Mouse (Mus musculus): ENCODE data around the gene Cys1.
A peak's percentile ranks its signal among the peaks of the same experiment; 100 is the strongest.
"Not testable (repeated sequence)": the region's sequence is repeated elsewhere in the genome, so short reads cannot be mapped to it uniquely, and the experiment has no call there.

The Cys1 gene

DNA sequence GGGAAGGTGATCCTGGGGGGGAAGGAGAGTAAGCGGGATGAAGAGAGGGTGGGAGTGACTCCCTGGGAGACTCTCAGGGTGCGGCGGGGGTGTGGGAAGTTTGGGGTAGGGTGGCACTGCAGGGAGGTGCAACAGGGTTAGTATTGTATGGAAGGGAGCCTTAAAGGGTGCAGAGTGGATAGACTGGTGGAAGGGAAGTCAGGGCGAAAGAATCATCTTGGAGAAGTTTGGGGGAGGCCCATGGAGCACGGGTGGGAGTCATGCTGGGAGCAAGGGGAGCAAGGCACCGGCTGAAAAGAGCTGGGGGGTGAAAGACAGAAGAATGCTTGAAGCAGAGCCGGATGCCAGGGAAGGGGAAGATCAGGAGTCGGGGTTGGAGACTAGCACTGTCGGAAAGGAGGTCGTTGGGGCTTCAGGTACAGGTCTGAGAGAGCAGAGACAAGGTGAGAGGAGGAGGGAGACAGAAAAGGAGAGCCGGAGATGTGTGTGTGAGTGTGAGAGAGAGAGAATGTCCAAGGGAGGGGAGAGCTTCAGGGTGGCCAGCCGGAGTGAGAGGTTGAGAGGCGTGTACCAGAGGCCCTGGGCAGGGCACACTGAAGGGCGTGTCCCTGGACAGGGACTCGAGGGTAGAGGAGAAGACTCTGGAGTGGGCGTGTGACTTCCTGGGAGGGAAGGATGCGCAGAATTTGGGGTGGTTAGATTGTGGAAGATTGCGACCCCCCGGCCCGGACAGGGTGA is at the start of gene Cys1:
Cys1 (minus strand) TSS at position 528 of the 738 bp plus-strand sequence.
- no peak for DNase-seq (ENCODE audit: low spot score)

- no peak for DNase-seq (ENCODE audit: low spot score)
These were observed 42.8 kb upstream of the Cys1 start for GRCm38 (mm10) chr12:24724369-24724768.

- no peak for DNase-seq (ENCODE audit: low spot score)
These were observed 42.2 kb upstream of the Cys1 start for GRCm38 (mm10) chr12:24723859-24724258.

GRCm38 (mm10) chr12:24723434-24723833 is 41.8 kb upstream of the Cys1 start:
- no peak for DNase-seq (ENCODE audit: low spot score)

DNA sequence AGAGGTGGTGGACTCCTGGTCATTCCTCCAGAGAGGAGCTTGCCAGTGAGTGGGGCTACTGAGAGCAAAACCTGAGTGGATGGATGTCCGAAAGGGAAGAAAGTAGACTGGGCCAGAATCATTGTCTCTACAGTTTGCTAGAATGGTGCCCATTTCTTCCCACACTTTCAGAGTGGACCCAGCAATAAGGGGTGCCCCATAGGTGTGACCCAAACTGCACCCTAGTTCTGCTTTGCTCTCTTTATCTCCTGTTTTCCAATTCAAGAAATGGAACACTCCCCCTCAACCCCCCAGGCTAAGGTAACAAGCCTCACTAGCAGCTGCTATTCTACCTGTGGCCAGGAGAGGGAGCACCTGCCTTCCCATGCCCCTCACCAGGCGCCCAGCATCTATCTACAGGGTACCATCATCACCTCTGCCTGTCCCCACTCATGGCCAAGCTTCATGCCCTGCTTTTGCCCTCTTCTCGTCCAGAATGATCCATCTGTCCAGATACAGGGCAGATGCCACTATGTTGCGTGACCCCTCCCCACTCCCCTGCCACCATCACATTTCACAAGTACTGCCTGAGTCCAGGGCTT is 35.2 kb upstream of the Cys1 start:
- DNase-seq (ENCODE audit: low spot score), result no peak

DNA sequence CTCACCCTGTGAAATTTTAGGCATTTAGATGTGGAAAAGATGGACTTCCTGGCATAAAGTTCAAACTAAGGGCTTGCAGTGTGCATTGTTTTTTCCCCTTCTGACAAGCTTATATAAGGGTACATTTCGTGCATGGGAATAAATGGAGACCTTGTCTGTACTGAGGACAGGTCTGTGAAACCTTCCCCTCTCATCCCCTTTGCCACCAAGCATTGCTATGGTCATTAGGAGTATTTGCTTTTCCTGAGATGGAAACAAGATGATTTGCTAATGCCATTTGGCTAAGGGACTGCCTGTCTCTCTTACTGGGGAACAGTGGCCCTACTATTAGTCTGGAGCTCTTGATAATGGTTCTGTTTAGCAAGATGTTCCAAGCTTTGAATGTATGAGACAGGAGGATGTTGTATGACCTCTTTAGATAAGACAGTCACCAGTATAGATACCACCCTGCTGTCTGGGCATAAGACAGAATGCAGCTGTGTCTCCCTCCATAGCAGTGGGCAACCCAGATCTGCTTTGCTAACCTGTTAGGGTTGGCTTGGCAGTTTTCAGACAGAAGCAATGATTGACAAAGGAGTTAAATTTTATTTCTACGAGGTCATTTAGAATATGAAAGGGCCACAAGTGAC is 33.8 kb upstream of the Cys1 start:
- DNase-seq (ENCODE audit: low spot score), result no peak

- DNase-seq (ENCODE audit: low spot score), result no peak
These were observed 33.1 kb upstream of the Cys1 start for GRCm38 (mm10) chr12:24714579-24715255.

- no peak for DNase-seq (ENCODE audit: low spot score)
These were observed 30.8 kb upstream of the Cys1 start for GRCm38 (mm10) chr12:24712396-24712795.

DNA sequence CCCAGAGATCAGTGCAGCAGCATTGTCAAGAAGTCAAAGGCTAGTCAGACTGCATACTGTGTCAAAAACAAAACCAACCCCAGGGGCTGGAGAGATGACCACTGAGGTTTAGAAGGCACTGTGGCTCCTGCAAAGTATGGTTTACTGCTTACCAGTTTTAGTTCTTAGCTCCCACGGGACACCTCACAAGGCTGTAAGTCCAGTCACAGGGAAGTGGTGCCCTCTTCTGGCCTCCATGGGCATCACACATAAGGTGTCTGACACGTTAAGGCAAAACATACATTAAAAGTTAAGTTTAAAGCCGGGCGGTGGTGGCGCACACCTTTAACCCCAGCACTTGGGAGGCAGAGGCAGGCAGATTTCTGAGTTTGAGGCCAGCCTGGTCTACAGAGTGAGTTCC is 29.1 kb upstream of the Cys1 start:
- DNase-seq (ENCODE audit: low spot score), result peak; percentile 25

DNA sequence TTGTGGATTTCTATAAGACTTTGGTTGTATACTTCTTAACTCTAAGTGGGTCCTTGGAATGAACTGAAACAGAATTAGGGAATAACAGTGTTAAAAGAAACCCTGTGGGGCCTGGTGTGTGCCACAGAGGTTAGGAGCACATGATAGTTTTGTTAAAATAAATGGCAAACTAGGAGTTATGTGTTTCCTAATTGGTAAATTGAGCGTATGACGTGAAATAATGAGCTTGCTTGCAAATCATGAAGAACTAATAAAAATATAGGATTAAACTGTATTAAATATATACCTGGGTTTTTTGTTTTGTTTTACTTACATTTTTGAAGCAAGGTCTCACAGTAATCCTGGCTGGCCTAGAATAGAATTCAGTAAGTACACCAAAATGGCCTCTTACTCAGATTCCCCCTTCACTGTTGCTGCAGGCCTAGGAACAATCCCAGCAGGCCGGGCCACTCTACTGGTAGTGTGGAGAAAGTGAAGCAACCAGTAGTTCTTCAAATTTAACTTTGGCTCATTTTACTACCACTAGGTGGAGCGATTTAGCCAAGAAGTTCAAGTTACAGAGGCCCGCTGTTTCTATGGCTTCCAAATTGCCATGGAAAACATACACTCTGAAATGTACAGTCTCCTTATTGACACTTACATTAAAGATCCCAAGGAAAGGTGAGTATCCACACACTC is 28.4 kb upstream of the Cys1 start:
- peak; percentile 23 for DNase-seq (ENCODE audit: low spot score)

DNA sequence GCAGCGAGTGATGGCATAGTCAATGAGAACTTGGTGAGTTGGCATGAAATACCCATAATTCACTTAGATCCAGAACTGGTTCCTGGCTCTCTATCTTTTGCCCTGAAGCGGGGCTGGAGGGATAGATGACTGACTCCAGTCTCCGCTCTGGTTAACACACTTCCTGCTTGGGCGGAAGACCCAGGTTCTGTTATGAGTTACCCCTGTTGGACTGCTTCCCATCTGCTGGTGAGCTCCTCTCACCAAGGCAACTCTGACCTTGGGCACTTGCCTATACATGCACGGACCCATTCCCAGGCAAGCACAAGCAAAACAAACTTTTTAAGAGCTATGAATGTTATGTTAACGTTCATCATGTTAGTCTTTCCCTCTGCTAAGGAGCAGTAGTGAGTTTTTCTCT is 27.8 kb upstream of the Cys1 start:
- peak; percentile 22 for DNase-seq (ENCODE audit: low spot score)

- no peak for DNase-seq (ENCODE audit: low spot score)
These were observed 27.2 kb upstream of the Cys1 start for GRCm38 (mm10) chr12:24708824-24709218.

DNA sequence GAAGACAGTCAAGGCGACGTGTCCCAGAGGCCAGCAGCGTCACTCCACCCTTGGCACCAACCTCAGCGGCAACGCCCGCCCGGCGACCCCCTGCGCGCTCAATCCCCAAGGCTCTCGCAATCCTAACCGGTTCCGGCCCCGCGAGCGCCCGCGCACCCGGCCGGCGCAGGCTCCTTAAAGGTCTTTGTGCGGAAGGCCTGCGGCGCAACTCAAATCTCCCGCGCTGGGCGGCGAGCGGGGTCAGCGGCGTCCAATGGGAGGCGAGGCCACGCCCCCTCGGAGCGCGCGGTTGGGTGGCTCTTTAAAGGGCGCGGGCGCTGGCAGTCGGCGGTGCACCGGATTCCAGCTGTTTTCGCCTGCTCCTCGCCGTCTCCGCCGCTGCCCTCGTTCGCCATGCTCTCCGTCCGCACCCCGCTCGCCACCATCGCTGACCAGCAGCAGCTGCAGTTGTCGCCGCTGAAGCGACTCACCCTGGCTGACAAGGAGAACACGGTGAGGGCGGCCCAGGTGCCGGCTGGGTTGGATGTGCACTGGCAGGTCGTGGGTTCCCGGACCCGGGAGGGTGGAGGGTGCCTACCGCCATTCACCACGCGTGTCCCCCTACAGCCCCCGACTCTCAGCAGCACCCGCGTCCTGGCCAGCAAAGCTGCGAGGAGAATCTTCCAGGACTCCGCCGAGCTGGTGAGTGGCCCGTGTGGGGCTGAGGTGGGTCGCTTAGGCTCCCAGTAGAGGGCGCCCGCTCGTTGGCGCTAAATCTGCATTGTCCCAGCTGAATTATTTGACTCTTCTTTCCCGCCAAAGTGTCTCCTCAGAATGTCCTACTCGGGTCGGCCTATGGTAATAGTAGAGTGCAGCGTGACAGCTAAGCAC is 26.6 kb upstream of the Cys1 start, which contains the start of gene Rrm2:
Rrm2 (plus strand) TSS at position 288 of the 870 bp plus-strand sequence.
- DNase-seq (ENCODE audit: low spot score), result peak; percentile 93

DNA sequence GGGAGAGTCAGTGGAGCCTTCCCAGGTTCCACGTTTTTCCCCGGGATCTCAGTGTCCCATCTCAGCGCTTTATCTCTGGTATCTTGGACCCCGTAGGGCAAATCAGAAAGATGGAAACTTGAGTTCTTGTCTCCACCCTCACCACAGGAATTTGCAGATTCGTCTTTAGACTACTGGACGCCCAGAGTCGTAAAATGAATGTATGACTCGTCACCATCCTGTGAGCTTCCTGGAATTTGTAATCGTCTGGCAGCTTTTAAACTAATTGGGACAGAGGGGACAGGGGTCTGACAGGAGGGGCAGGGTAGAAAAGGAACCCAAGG is 25.8 kb upstream of the Cys1 start:
- DNase-seq (ENCODE audit: low spot score), result peak; percentile 18

DNA sequence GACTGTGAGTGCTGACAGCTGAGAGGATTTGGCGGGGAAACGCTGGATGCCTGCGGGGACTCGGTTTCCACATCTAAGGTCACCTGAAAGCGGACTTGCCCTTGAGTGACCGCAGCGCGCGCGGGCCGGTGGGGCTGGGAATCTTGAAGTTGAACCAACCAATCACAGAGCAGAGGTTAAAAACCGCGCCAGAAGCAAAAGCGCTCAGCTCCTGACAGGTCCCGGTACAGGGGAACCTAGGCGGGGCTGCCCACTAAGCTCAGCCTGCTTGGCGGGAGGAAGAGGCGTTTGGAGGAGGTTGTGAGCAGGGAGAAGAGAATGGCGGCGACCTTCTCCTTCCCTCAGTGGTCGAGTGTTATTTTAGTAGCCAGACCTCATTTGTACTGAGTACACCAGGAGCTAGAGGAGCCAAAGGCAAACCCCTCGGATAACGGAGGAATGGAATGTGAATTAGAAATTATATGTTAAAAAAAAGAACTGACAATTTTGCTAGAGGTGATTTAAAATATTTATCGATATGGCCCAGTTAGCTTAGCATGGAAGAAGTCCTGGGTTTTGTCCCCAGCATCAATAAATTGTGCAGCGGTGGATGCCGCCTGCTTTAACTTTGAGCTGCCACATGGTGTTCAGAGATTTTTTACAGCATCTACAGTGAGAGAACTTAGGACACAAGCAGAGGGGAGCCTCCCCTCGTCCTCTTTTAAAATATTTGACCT is 25.3 kb upstream of the Cys1 start:
- peak; percentile 72 for DNase-seq (ENCODE audit: low spot score)

- no peak for DNase-seq (ENCODE audit: low spot score)
These were observed 24.1 kb upstream of the Cys1 start for GRCm38 (mm10) chr12:24705502-24706263.

DNA sequence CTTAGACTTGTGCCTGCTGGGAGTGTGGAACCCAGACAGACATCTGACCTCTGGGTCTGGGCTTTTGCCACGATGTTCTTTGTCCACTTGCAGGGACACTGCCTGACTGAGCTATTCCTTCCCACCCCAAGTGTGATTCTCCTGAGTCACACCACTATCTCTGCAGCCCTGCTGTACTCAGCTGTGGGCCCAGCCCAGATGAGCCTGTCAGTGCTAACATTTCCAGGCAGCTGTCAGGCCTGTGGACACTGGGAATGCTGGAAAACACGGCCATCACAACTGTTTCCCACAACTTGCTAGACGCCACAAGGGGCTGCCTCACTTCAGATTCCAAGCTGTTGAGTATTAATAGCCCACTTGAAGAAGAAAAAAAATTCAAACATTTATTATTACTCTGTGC is 21.4 kb upstream of the Cys1 start:
- DNase-seq (ENCODE audit: low spot score), result peak; percentile 17

DNA sequence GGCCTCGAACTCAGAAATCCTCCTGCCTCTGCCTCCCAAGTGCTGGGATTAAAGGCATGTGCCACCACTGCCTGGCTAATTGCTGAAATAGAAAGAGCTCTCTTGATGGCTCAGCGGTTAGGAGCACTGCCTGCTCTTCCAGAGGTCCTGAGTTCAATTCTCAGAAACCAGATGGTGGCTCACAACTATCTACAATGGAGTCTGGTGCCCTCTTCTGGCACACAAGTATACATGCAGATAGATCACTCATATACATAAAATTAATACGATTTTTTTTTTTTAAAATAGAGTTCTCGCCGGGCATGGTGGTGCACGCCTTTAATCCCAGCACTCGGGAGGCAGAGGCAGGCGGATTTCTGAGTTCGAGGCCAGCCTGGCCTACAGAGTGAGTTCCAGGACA is 20.0 kb upstream of the Cys1 start:
- not testable (repeated sequence) for DNase-seq (ENCODE audit: low spot score)

GRCm38 (mm10) chr12:24699578-24699977 is 18.0 kb upstream of the Cys1 start:
- DNase-seq (ENCODE audit: low spot score), result no peak

- no peak for DNase-seq (ENCODE audit: low spot score)
These were observed 16.9 kb upstream of the Cys1 start for GRCm38 (mm10) chr12:24698514-24698913.
